Mouse (Mus musculus): ENCODE results near the gene Ttc39b. TPM values are rescaled to one million over a fixed set of nuclear protein-coding genes. Genes with fewer than 3 reads are reported as not detected.

Ttc39b gene
- total RNA-seq, 1 experiment = 65.6 TPM

GRCm38 (mm10) chr4:83314922-83315881 lies 8.9 kb downstream of the Ttc39b start:
- DNase-seq (ENCODE audit: low read depth, low spot score) = no peak
- Histone ChIP-seq H3K9me3 (ENCODE audit: control insufficient read depth, insufficient read depth, low read depth, low read length) (no peaks in the 10 kb centered on the region), H3K4me3 (ENCODE audit: insufficient read depth in 1 of 2, low read depth in 1 of 2, low read length in 2 of 2, poor library complexity in 1 of 2, severe bottlenecking in 1 of 2) (peak overlapping the region in 1 of 2 experiments; percentile 5; a peak in 2 of 4 replicates), H3K9ac (ENCODE audit: insufficient read depth, low read depth, low read length, poor library complexity, severe bottlenecking) (peak overlapping the region; percentile 46), H3K4me1 (ENCODE audit: control insufficient read depth in 2 of 2, insufficient read depth in 2 of 2, low read length in 2 of 2, poor library complexity in 1 of 2) (peaks cover 32 to 54% of the 10 kb centered on the region in 2 experiments), H3K27ac (ENCODE audit: insufficient read depth, low read depth, low read length, poor library complexity, severe bottlenecking) (peak overlapping the region; percentile 14), H3K36me3 (ENCODE audit: control insufficient read depth, insufficient read depth, low read length, poor library complexity, severe bottlenecking) (peaks cover 6% of the 10 kb centered on the region; the same call in 1 of the 2 replicates)
- in situ Hi-C loops (cut with MboI; ENCODE audit: low sequenced_read_pairs in 2 of 2, unreplicated experiment in 2 of 2) = no loop called here
- no peak for TF ChIP-seq ZNF384 (IDR thresholded peaks at IDR 0.05; ENCODE audit: low read depth, low read length)
- TF ChIP-seq HCFC1 (IDR thresholded peaks at IDR 0.05; ENCODE audit: borderline replicate concordance, insufficient read depth, low read length) = no peak
- no peak for TF ChIP-seq MAFK (IDR thresholded peaks at IDR 0.05; ENCODE audit: insufficient read depth, low read depth, low read length)
- TF ChIP-seq CHD2 (IDR thresholded peaks at IDR 0.05; ENCODE audit: low read depth, low read length) = no peak
- TF ChIP-seq ZC3H11A (IDR thresholded peaks at IDR 0.05; ENCODE audit: borderline replicate concordance, low read depth, low read length) = no peak

- H3K9ac ChIP-seq (ENCODE audit: insufficient read depth, low read depth, low read length, poor library complexity, severe bottlenecking) = no peak overlapping the region
- H3K36me3 ChIP-seq (ENCODE audit: control insufficient read depth, insufficient read depth, low read length, poor library complexity, severe bottlenecking) = peaks cover 6% of the 10 kb centered on the region; the same call in 1 of the 2 replicates
- DNase-seq (ENCODE audit: low read depth, low spot score) = no peak
- H3K9me3 ChIP-seq (ENCODE audit: control insufficient read depth, insufficient read depth, low read depth, low read length) = no peaks in the 10 kb centered on the region
- no peak overlapping the region for H3K27ac ChIP-seq (ENCODE audit: insufficient read depth, low read depth, low read length, poor library complexity, severe bottlenecking)
- no peak overlapping the region for H3K4me3 ChIP-seq (ENCODE audit: insufficient read depth in 1 of 2, low read depth in 1 of 2, low read length in 2 of 2, poor library complexity in 1 of 2, severe bottlenecking in 1 of 2)
- H3K4me1 ChIP-seq (ENCODE audit: control insufficient read depth in 2 of 2, insufficient read depth in 2 of 2, low read length in 2 of 2, poor library complexity in 1 of 2) = peaks cover 28 to 54% of the 10 kb centered on the region in 2 experiments
- TF ChIP-seq CHD2 (IDR thresholded peaks at IDR 0.05; ENCODE audit: low read depth, low read length) (no peak), ZNF384 (IDR thresholded peaks at IDR 0.05; ENCODE audit: low read depth, low read length) (no peak), ZC3H11A (IDR thresholded peaks at IDR 0.05; ENCODE audit: borderline replicate concordance, low read depth, low read length) (no peak), HCFC1 (IDR thresholded peaks at IDR 0.05; ENCODE audit: borderline replicate concordance, insufficient read depth, low read length) (no peak), MAFK (IDR thresholded peaks at IDR 0.05; ENCODE audit: insufficient read depth, low read depth, low read length) (no peak)
- in situ Hi-C loops (cut with MboI; ENCODE audit: low sequenced_read_pairs in 2 of 2, unreplicated experiment in 2 of 2) = no loop called here
Measured at GRCm38 (mm10) chr4:83314261-83314793, 9.7 kb downstream of the Ttc39b start.

- no peak for DNase-seq (ENCODE audit: low read depth, low spot score)
- peaks cover 6% of the 10 kb centered on the region; the same call in 1 of the 2 replicates for H3K36me3 ChIP-seq (ENCODE audit: control insufficient read depth, insufficient read depth, low read length, poor library complexity, severe bottlenecking)
- TF ChIP-seq HCFC1 (IDR thresholded peaks at IDR 0.05; ENCODE audit: borderline replicate concordance, insufficient read depth, low read length) (no peak), MAFK (IDR thresholded peaks at IDR 0.05; ENCODE audit: insufficient read depth, low read depth, low read length) (no peak), CHD2 (IDR thresholded peaks at IDR 0.05; ENCODE audit: low read depth, low read length) (no peak), ZNF384 (IDR thresholded peaks at IDR 0.05; ENCODE audit: low read depth, low read length) (no peak), ZC3H11A (IDR thresholded peaks at IDR 0.05; ENCODE audit: borderline replicate concordance, low read depth, low read length) (no peak)
- peak overlapping the region; percentile 31; the same call in 1 of the 2 replicates for H3K9ac ChIP-seq (ENCODE audit: insufficient read depth, low read depth, low read length, poor library complexity, severe bottlenecking)
- in situ Hi-C loops (cut with MboI; ENCODE audit: low sequenced_read_pairs in 2 of 2, unreplicated experiment in 2 of 2) = no loop called here
- H3K4me3 ChIP-seq (ENCODE audit: insufficient read depth in 1 of 2, low read depth in 1 of 2, low read length in 2 of 2, poor library complexity in 1 of 2, severe bottlenecking in 1 of 2) = peak overlapping the region in 1 of 2 experiments; percentile 6; a peak in 1 of 4 replicates
- H3K27ac ChIP-seq (ENCODE audit: insufficient read depth, low read depth, low read length, poor library complexity, severe bottlenecking) = peak overlapping the region; percentile 7; the same call in 1 of the 2 replicates
- peaks cover 24 to 47% of the 10 kb centered on the region in 2 experiments for H3K4me1 ChIP-seq (ENCODE audit: control insufficient read depth in 2 of 2, insufficient read depth in 2 of 2, low read length in 2 of 2, poor library complexity in 1 of 2)
- H3K9me3 ChIP-seq (ENCODE audit: control insufficient read depth, insufficient read depth, low read depth, low read length) = no peaks in the 10 kb centered on the region
Measured at GRCm38 (mm10) chr4:83312336-83312735, 11.7 kb downstream of the Ttc39b start.

- no peak for DNase-seq (ENCODE audit: low read depth, low spot score)
- H3K9me3 ChIP-seq (ENCODE audit: control insufficient read depth, insufficient read depth, low read depth, low read length) = no peaks in the 10 kb centered on the region
- peaks cover 21 to 44% of the 10 kb centered on the region in 2 experiments for H3K4me1 ChIP-seq (ENCODE audit: control insufficient read depth in 2 of 2, insufficient read depth in 2 of 2, low read length in 2 of 2, poor library complexity in 1 of 2)
- H3K27ac ChIP-seq (ENCODE audit: insufficient read depth, low read depth, low read length, poor library complexity, severe bottlenecking) = peak overlapping the region; percentile 15; the same call in 1 of the 2 replicates
- in situ Hi-C loops (cut with MboI; ENCODE audit: low sequenced_read_pairs in 2 of 2, unreplicated experiment in 2 of 2) = no loop called here
- TF ChIP-seq ZNF384 (IDR thresholded peaks at IDR 0.05; ENCODE audit: low read depth, low read length) (no peak), CHD2 (IDR thresholded peaks at IDR 0.05; ENCODE audit: low read depth, low read length) (no peak)
- peak overlapping the region; percentile 33 for H3K9ac ChIP-seq (ENCODE audit: insufficient read depth, low read depth, low read length, poor library complexity, severe bottlenecking)
- H3K36me3 ChIP-seq (ENCODE audit: control insufficient read depth, insufficient read depth, low read length, poor library complexity, severe bottlenecking) = peaks cover 6% of the 10 kb centered on the region; the same call in 1 of the 2 replicates
- peak overlapping the region in 1 of 2 experiments; percentile 6; a peak in 2 of 4 replicates for H3K4me3 ChIP-seq (ENCODE audit: insufficient read depth in 1 of 2, low read depth in 1 of 2, low read length in 2 of 2, poor library complexity in 1 of 2, severe bottlenecking in 1 of 2)
Measured at GRCm38 (mm10) chr4:83311481-83311880, 12.6 kb downstream of the Ttc39b start.
